Mouse (Mus musculus): Measurements from ENCODE around the gene Endou. TPM values are rescaled to one million over a fixed set of nuclear protein-coding genes. Genes with fewer than 3 reads are reported as not detected.

Endou gene
- polyA plus RNA-seq, 1 experiment from 2014 or later: not detected

DNA sequence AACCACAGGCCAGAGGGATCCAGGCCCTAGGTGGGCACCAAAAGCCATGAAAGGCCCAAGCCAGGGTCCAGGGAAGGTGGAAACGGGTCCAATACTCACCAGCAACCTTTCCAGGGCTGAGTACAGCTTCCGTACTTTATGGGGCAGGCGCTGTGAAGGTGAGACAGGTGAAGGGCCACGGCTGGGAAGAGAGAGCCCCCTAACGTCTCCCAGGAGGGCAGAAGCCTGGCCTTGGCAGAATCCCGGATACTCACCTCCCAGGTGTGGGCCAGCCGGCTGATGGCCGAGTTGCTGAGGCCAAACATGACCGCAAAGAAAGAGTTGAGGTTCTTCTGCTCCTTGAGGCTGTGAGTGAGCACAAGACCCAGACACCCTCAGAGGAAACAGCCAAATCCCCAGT lies 18.3 kb upstream of the Endou start:
- Histone ChIP-seq H3K27me3 (ENCODE audit: control insufficient read depth, insufficient read depth, low read length) (no peaks in the 10 kb centered on the region), H3K4me2 (ENCODE audit: low read depth, low read length) (no peak overlapping the region), H3K4me1 (ENCODE audit: control insufficient read depth, insufficient read depth, low read length) (peaks cover 21% of the 10 kb centered on the region; the same call in 1 of the 2 replicates), H3K9me3 (ENCODE audit: control insufficient read depth, low read length) (no peaks in the 10 kb centered on the region), H3K36me3 (ENCODE audit: control insufficient read depth, insufficient read depth, low read length) (no peaks in the 10 kb centered on the region), H3K9ac (replicated peaks; ENCODE audit: low read depth, low read length) (no peak overlapping the region), H3K27ac (ENCODE audit: low read depth, low read length) (no peak overlapping the region), H3K4me3 (ENCODE audit: low read depth, low read length) (no peak overlapping the region)
- ATAC-seq (ENCODE audit: low read depth): no peak
- 95% methylated on average over 9 of the region's 9 CpGs for WGBS

GRCm38 (mm10) chr15:97748964-97749363 lies 17.8 kb upstream of the Endou start:
- Histone ChIP-seq H3K27me3 (ENCODE audit: control insufficient read depth, insufficient read depth, low read length) (no peaks in the 10 kb centered on the region), H3K36me3 (ENCODE audit: control insufficient read depth, insufficient read depth, low read length) (no peaks in the 10 kb centered on the region), H3K4me1 (ENCODE audit: control insufficient read depth, insufficient read depth, low read length) (peaks cover 17% of the 10 kb centered on the region; the same call in 1 of the 2 replicates), H3K9ac (replicated peaks; ENCODE audit: low read depth, low read length) (no peak overlapping the region), H3K4me3 (ENCODE audit: low read depth, low read length) (no peak overlapping the region), H3K4me2 (ENCODE audit: low read depth, low read length) (no peak overlapping the region), H3K9me3 (ENCODE audit: control insufficient read depth, low read length) (no peaks in the 10 kb centered on the region), H3K27ac (ENCODE audit: low read depth, low read length) (no peak overlapping the region)
- WGBS: 92% methylated on average over 4 of the region's 4 CpGs
- no peak for ATAC-seq (ENCODE audit: low read depth)

DNA sequence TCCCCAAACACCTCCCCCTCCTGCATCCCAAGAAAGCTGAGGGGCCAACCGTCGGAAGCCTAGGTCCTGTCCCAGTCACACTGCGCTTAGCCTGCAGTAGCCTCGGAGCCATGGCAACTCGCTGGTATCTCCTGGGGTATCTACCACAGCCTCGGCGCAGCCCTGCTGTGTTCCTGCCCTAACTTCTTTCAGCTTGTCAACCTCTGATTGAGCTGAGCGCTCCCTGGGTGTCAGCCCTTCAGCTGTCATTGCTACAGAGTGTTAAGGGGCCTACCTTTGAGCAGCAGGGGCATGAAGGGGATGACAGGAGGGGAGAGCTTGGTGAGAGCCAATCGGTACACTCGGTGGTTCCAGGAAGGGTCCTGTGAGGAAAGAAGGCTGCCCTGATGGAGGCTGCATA lies 17.2 kb upstream of the Endou start:
- no peak for ATAC-seq (ENCODE audit: low read depth)
- no peak overlapping the region for H3K9ac ChIP-seq (replicated peaks; ENCODE audit: low read depth, low read length)
- no peaks in the 10 kb centered on the region for H3K36me3 ChIP-seq (ENCODE audit: control insufficient read depth, insufficient read depth, low read length)
- H3K27me3 ChIP-seq (ENCODE audit: control insufficient read depth, insufficient read depth, low read length): no peaks in the 10 kb centered on the region
- H3K4me1 ChIP-seq (ENCODE audit: control insufficient read depth, insufficient read depth, low read length): peaks cover 17% of the 10 kb centered on the region; the same call in 1 of the 2 replicates
- H3K9me3 ChIP-seq (ENCODE audit: control insufficient read depth, low read length): no peaks in the 10 kb centered on the region
- 50% methylated on average over 10 of the region's 10 CpGs for WGBS
- no peak overlapping the region for H3K4me2 ChIP-seq (ENCODE audit: low read depth, low read length)
- H3K4me3 ChIP-seq (ENCODE audit: low read depth, low read length): no peak overlapping the region
- H3K27ac ChIP-seq (ENCODE audit: low read depth, low read length): no peak overlapping the region

- 92% methylated on average over 4 of the region's 4 CpGs for WGBS
- ATAC-seq (ENCODE audit: low read depth): no peak
These were observed 16.3 kb upstream of the Endou start for GRCm38 (mm10) chr15:97747486-97747885.

DNA sequence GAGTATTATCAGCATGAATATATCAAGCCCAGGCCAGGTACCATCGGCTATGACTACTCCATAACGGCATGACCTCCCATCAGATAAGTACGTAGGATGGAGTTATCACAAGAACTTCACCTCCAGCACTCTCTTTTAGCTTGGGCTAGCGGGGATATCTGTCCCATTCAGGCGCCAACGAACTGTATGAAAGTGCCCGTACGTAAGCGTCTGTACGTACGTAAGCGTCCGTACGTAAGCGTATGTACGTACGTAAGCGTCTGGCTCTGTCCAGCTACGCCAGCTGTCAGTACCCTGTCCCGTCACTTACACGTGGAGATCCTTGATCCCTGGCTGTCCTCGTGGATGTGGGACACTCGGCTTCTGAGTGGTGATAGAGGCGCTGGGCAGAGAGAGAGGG lies 15.6 kb upstream of the Endou start:
- no peak for ATAC-seq (ENCODE audit: low read depth)
- Histone ChIP-seq H3K9me3 (ENCODE audit: control insufficient read depth, low read length) (no peaks in the 10 kb centered on the region), H3K4me1 (ENCODE audit: control insufficient read depth, insufficient read depth, low read length) (peaks cover 17% of the 10 kb centered on the region; the same call in 1 of the 2 replicates), H3K27ac (ENCODE audit: low read depth, low read length) (no peak overlapping the region), H3K27me3 (ENCODE audit: control insufficient read depth, insufficient read depth, low read length) (no peaks in the 10 kb centered on the region), H3K4me2 (ENCODE audit: low read depth, low read length) (no peak overlapping the region), H3K36me3 (ENCODE audit: control insufficient read depth, insufficient read depth, low read length) (no peaks in the 10 kb centered on the region), H3K4me3 (ENCODE audit: low read depth, low read length) (no peak overlapping the region), H3K9ac (replicated peaks; ENCODE audit: low read depth, low read length) (no peak overlapping the region)
- 94% methylated on average over 24 of the region's 24 CpGs for WGBS

More at GRCm38 (mm10) chr15:97747486-97747885, 16.3 kb upstream of the Endou start:
- no peaks in the 10 kb centered on the region for H3K36me3 ChIP-seq (ENCODE audit: control insufficient read depth, insufficient read depth, low read length)
- H3K4me2 ChIP-seq (ENCODE audit: low read depth, low read length): no peak overlapping the region
- no peak overlapping the region for H3K4me3 ChIP-seq (ENCODE audit: low read depth, low read length)
- peaks cover 17% of the 10 kb centered on the region; the same call in 1 of the 2 replicates for H3K4me1 ChIP-seq (ENCODE audit: control insufficient read depth, insufficient read depth, low read length)
- H3K9ac ChIP-seq (replicated peaks; ENCODE audit: low read depth, low read length): no peak overlapping the region
- H3K27me3 ChIP-seq (ENCODE audit: control insufficient read depth, insufficient read depth, low read length): no peaks in the 10 kb centered on the region
- H3K9me3 ChIP-seq (ENCODE audit: control insufficient read depth, low read length): no peaks in the 10 kb centered on the region
- H3K27ac ChIP-seq (ENCODE audit: low read depth, low read length): no peak overlapping the region

DNA sequence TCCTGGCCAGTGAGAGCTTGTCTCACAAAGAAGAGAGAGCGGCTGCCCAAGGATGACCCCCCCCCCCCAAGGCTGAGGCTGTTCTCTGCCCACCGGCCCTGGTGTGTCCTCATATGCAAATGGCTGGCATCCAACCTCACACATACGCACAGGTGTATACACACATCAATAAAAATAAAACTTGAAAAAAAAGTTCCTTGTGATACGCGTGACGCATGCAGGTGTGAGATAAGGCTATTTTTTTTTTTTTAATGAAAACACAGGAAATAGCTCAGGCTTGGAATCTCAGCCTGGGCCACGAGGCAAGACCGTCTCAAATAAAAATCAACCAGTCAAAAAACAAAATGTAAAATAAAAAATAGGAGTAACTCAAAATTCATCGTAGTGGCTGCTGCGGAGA lies 15.1 kb upstream of the Endou start:
- Histone ChIP-seq H3K4me2 (ENCODE audit: low read depth, low read length) (no peak overlapping the region), H3K9me3 (ENCODE audit: control insufficient read depth, low read length) (no peaks in the 10 kb centered on the region), H3K27ac (ENCODE audit: low read depth, low read length) (no peak overlapping the region), H3K9ac (replicated peaks; ENCODE audit: low read depth, low read length) (no peak overlapping the region), H3K4me3 (ENCODE audit: low read depth, low read length) (no peak overlapping the region), H3K27me3 (ENCODE audit: control insufficient read depth, insufficient read depth, low read length) (no peaks in the 10 kb centered on the region), H3K4me1 (ENCODE audit: control insufficient read depth, insufficient read depth, low read length) (peaks cover 17% of the 10 kb centered on the region; the same call in 1 of the 2 replicates), H3K36me3 (ENCODE audit: control insufficient read depth, insufficient read depth, low read length) (no peaks in the 10 kb centered on the region)
- ATAC-seq (ENCODE audit: low read depth): no peak
- WGBS: 87% methylated on average over 10 of the region's 10 CpGs

DNA sequence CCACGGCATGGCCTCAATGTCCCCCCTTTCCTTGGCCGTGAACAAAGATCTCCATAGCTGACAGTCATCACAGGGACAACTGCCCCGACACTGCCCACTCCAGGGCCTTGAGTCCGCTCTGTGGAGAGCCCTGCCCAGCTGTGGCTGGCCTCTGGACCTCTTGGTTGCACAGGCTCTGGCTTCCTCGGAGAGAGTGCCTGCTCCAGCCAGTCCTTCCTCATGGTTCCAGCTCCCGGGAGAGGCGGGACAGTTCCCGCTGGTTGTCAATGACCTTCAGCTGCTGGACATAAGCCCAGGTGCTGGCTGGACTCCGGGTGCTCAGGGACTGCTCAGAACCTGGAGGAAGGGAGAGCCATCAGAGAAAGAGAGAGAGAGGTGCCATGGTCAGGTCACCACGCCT lies 14.2 kb upstream of the Endou start:
- Histone ChIP-seq H3K4me2 (ENCODE audit: low read depth, low read length) (no peak overlapping the region), H3K27ac (ENCODE audit: low read depth, low read length) (peak overlapping the region; percentile 64), H3K4me1 (ENCODE audit: control insufficient read depth, insufficient read depth, low read length) (peaks cover 9% of the 10 kb centered on the region; the same call in 1 of the 2 replicates), H3K27me3 (ENCODE audit: control insufficient read depth, insufficient read depth, low read length) (no peaks in the 10 kb centered on the region), H3K9ac (replicated peaks; ENCODE audit: low read depth, low read length) (0 out of 2 replicates have a peak overlapping the region, but pooled peaks have one; percentile 16), H3K9me3 (ENCODE audit: control insufficient read depth, low read length) (no peaks in the 10 kb centered on the region), H3K4me3 (ENCODE audit: low read depth, low read length) (no peak overlapping the region), H3K36me3 (ENCODE audit: control insufficient read depth, insufficient read depth, low read length) (no peaks in the 10 kb centered on the region)
- ATAC-seq (ENCODE audit: low read depth): peak; percentile 25; the same call in 1 of the 2 replicates
- 73% methylated on average over 10 of the region's 10 CpGs for WGBS

- ATAC-seq (ENCODE audit: low read depth): peak; percentile 71
These were observed 13.8 kb upstream of the Endou start for GRCm38 (mm10) chr15:97744930-97745329.

GRCm38 (mm10) chr15:97743961-97744525 lies 12.9 kb upstream of the Endou start:
- no peak for ATAC-seq (ENCODE audit: low read depth)
- H3K9me3 ChIP-seq (ENCODE audit: control insufficient read depth, low read length): no peaks in the 10 kb centered on the region
- WGBS: 81% methylated on average over 12 of the region's 12 CpGs

More at GRCm38 (mm10) chr15:97744930-97745329, 13.8 kb upstream of the Endou start:
- Histone ChIP-seq H3K4me2 (ENCODE audit: low read depth, low read length) (no peak overlapping the region), H3K4me3 (ENCODE audit: low read depth, low read length) (no peak overlapping the region), H3K9me3 (ENCODE audit: control insufficient read depth, low read length) (no peaks in the 10 kb centered on the region), H3K27me3 (ENCODE audit: control insufficient read depth, insufficient read depth, low read length) (no peaks in the 10 kb centered on the region), H3K4me1 (ENCODE audit: control insufficient read depth, insufficient read depth, low read length) (peaks cover 7% of the 10 kb centered on the region; the same call in 1 of the 2 replicates), H3K9ac (replicated peaks; ENCODE audit: low read depth, low read length) (0 out of 2 replicates have a peak overlapping the region, but pooled peaks have one; percentile 16), H3K36me3 (ENCODE audit: control insufficient read depth, insufficient read depth, low read length) (no peaks in the 10 kb centered on the region), H3K27ac (ENCODE audit: low read depth, low read length) (peak overlapping the region; percentile 64)
- 49% methylated on average over 10 of the region's 10 CpGs for WGBS

More at GRCm38 (mm10) chr15:97743961-97744525, 12.9 kb upstream of the Endou start:
- Histone ChIP-seq H3K4me1 (ENCODE audit: control insufficient read depth, insufficient read depth, low read length) (peaks cover 7% of the 10 kb centered on the region; the same call in 1 of the 2 replicates), H3K4me3 (ENCODE audit: low read depth, low read length) (no peak overlapping the region), H3K27ac (ENCODE audit: low read depth, low read length) (0 out of 2 replicates have a peak overlapping the region, but pooled peaks have one; percentile 10), H3K27me3 (ENCODE audit: control insufficient read depth, insufficient read depth, low read length) (no peaks in the 10 kb centered on the region), H3K36me3 (ENCODE audit: control insufficient read depth, insufficient read depth, low read length) (no peaks in the 10 kb centered on the region), H3K4me2 (ENCODE audit: low read depth, low read length) (no peak overlapping the region), H3K9ac (replicated peaks; ENCODE audit: low read depth, low read length) (no peak overlapping the region)

All from neural tube, embryonic 14.5 days (tissue).